Mouse (Mus musculus): ENCODE measurements around the gene Dpf2.

DNA sequence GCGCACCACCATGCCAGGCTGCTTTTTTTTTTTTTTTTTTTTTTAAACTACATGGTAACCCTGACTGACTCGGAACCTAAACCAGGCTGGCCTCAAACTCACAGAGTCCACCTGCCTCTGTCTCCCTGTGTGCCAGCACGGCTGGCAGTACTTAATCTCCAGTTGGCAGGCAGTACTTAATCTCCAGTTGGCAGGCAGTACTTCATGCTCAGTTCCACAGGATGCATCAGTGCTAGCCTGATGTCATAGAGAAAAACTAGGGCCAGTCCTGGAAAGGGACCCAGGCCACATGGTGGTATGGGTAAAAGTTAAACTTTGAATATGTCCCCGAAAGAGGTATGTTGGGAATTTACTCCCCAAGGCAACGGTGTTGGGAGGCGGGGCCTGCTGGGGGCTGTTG, 15.3 kb upstream of the Dpf2 start:
- TF ChIP-seq CTCF (IDR thresholded peaks at IDR 0.05; ENCODE audit: low read depth) (no peak), EP300 (IDR thresholded peaks at IDR 0.05; ENCODE audit: low read depth) (no peak)
